Mouse (Mus musculus): ENCODE results near the gene Rufy2. TPM values are rescaled to one million over a fixed set of nuclear protein-coding genes. Genes with fewer than 3 reads are reported as not detected.

Gene Rufy2
- total and polyA plus RNA-seq, 3 experiments = 4.9 to 6.8 (median 5.8) TPM

DNA sequence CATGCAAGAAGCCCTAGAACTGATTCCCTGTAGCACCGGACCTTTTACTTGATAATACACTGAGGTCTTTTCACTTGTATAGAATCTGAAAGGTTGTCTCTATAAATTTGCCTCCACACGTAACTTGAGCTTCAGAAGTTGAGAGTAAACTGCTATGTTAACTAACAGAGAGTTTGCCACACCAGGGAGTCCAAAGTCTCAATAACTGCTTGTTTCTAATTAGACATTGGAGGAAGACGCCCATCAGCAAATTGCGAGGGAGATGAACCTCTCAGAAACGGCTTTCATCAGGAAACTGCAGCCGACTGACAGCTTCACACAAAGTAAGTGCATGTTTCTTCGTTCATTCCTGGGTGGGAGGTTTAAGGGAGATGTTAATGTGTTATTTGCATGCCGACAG is 85.5 kb downstream of the Rufy2 start:
- H3K4me3 ChIP-seq (replicated peaks in 1 of 3; ENCODE audit: low read depth in 2 of 3, low read length in 2 of 3, poor library complexity in 1 of 3) = no peak overlapping the region
- no peaks in the 10 kb centered on the region for H3K79me2 ChIP-seq (replicated peaks; ENCODE audit: control insufficient read depth, extremely low read depth, insufficient read depth, poor library complexity, severe bottlenecking)
- no peak overlapping the region for H3K4me2 ChIP-seq (ENCODE audit: insufficient read depth, low read depth, poor library complexity, severe bottlenecking)
- no peak overlapping the region for H3K9ac ChIP-seq (ENCODE audit: insufficient read depth, low read depth)
- peaks cover 4% of the 10 kb centered on the region for H3K9me3 ChIP-seq (replicated peaks; ENCODE audit: low read length)
- TF ChIP-seq USF1 (IDR thresholded peaks at IDR 0.05; ENCODE audit: low read depth, low read length) (no peak), NELFE (IDR thresholded peaks at IDR 0.05; ENCODE audit: low read depth, low read length) (no peak), ETS1 (conservative IDR thresholded peaks at IDR 0.05; ENCODE audit: low read depth, low read length) (no peak), RCOR1 (conservative IDR thresholded peaks at IDR 0.05; ENCODE audit: low read depth, low read length) (no peak), ZMIZ1 (IDR thresholded peaks at IDR 0.05; ENCODE audit: low read depth, low read length) (no peak), ZC3H11A (IDR thresholded peaks at IDR 0.05; ENCODE audit: low read depth, low read length) (no peak), JUND (conservative IDR thresholded peaks at IDR 0.05; ENCODE audit: low read depth, low read length) (no peak), USF2 (conservative IDR thresholded peaks at IDR 0.05; ENCODE audit: low read depth, low read length) (no peak), ELF1 (IDR thresholded peaks at IDR 0.05; ENCODE audit: low read depth, low read length) (no peak), TBP (conservative IDR thresholded peaks at IDR 0.05; ENCODE audit: low read depth, low read length) (no peak), MYC (IDR thresholded peaks at IDR 0.05; ENCODE audit: low read depth, low read length) (no peak)
- H3K27me3 ChIP-seq (replicated peaks) = no peaks in the 10 kb centered on the region
- H3K36me3 ChIP-seq (replicated peaks in 1 of 2; ENCODE audit: control insufficient read depth in 1 of 2, insufficient read depth in 1 of 2, low read length in 1 of 2) = no peaks in the 10 kb centered on the region
- no peak for DNase-seq (ENCODE audit: extremely low read depth)
- H3K27ac ChIP-seq (ENCODE audit: insufficient read depth, low read depth) = no peak overlapping the region
- dilution Hi-C loops (cut with MboI; ENCODE audit: extremely low pct_ligation_motif_present, extremely low pct_unique_long_range_greater_than_20kb, low sequenced_read_pairs) = no loop called here
- peaks cover 0 to 5% of the 10 kb centered on the region in 2 experiments; a peak in 1 of 4 replicates for H3K4me1 ChIP-seq (ENCODE audit: control insufficient read depth in 1 of 2, insufficient read depth in 2 of 2)
- in situ Hi-C loops (cut with MboI; ENCODE audit: low pct_ligation_motif_present, low pct_unique_long_range_greater_than_20kb, low sequenced_read_pairs) = no loop called here

DNA sequence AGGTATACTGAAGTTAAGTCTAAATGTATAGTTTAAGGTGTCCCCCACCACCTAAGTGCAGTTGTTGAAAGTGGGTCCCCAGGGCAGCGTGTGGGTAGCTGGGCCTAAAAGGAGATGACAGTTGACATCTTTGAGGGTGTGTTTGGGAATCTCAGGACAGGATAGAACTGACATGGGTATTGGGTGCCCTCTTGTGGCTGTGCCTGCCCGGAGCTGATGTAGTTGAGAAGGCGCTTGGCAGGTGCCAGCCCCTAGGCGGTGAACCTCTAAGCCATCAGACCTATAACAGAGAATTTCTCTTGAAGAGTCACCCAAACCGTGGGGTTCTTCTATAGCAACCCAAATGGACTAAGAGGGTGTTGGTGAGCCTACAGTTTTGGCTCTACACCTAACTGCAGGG is 86.0 kb downstream of the Rufy2 start:
- Histone ChIP-seq H3K9ac (ENCODE audit: insufficient read depth, low read depth) (no peak overlapping the region), H3K4me2 (ENCODE audit: insufficient read depth, low read depth, poor library complexity, severe bottlenecking) (no peak overlapping the region), H3K4me3 (replicated peaks in 1 of 3; ENCODE audit: low read depth in 2 of 3, low read length in 2 of 3, poor library complexity in 1 of 3) (no peak overlapping the region), H3K79me2 (replicated peaks; ENCODE audit: control insufficient read depth, extremely low read depth, insufficient read depth, poor library complexity, severe bottlenecking) (no peaks in the 10 kb centered on the region), H3K9me3 (replicated peaks; ENCODE audit: low read length) (peaks cover 4% of the 10 kb centered on the region), H3K4me1 (ENCODE audit: control insufficient read depth in 1 of 2, insufficient read depth in 2 of 2) (peaks cover 0 to 5% of the 10 kb centered on the region in 2 experiments; a peak in 1 of 4 replicates), H3K27me3 (replicated peaks) (no peaks in the 10 kb centered on the region), H3K36me3 (replicated peaks in 1 of 2; ENCODE audit: control insufficient read depth in 1 of 2, insufficient read depth in 1 of 2, low read length in 1 of 2) (no peaks in the 10 kb centered on the region), H3K27ac (ENCODE audit: insufficient read depth, low read depth) (no peak overlapping the region)
- dilution Hi-C loops (cut with MboI; ENCODE audit: extremely low pct_ligation_motif_present, extremely low pct_unique_long_range_greater_than_20kb, low sequenced_read_pairs) = no loop called here
- in situ Hi-C loops (cut with MboI; ENCODE audit: low pct_ligation_motif_present, low pct_unique_long_range_greater_than_20kb, low sequenced_read_pairs) = no loop called here
- peak; percentile 71 for DNase-seq (ENCODE audit: extremely low read depth)
- TF ChIP-seq CTCF (conservative IDR thresholded peaks at IDR 0.05 in 1 of 2, IDR thresholded peaks at IDR 0.05 in 1 of 2; ENCODE audit: low read depth in 2 of 2, low read length in 2 of 2) (peak; percentile 37 to 96; a peak in 3 of 4 replicates), IRF4 (IDR thresholded peaks at IDR 0.05; ENCODE audit: low read depth, low read length) (no peak), NRF1 (IDR thresholded peaks at IDR 0.05; ENCODE audit: low read depth, low read length) (0 out of 2 replicates have a peak, but pooled peaks have one; percentile 34), ELF1 (IDR thresholded peaks at IDR 0.05; ENCODE audit: low read depth, low read length) (no peak), EP300 (IDR thresholded peaks at IDR 0.05; ENCODE audit: low read length) (no peak), CHD2 (IDR thresholded peaks at IDR 0.05; ENCODE audit: low read length) (no peak), GABPA (IDR thresholded peaks at IDR 0.05; ENCODE audit: insufficient replicate concordance, low read depth, low read length) (no peak), RCOR1 (conservative IDR thresholded peaks at IDR 0.05; ENCODE audit: low read depth, low read length) (no peak), JUN (IDR thresholded peaks at IDR 0.05; ENCODE audit: insufficient read depth, low read depth, low read length) (no peak), POLR2A (IDR thresholded peaks at IDR 0.05; ENCODE audit: low read depth, low read length) (no peak), NELFE (IDR thresholded peaks at IDR 0.05; ENCODE audit: low read depth, low read length) (peak; percentile 51; the same call in 1 of the 2 replicates), CHD1 (IDR thresholded peaks at IDR 0.05; ENCODE audit: low read depth, low read length) (no peak), SIN3A (IDR thresholded peaks at IDR 0.05; ENCODE audit: low read length) (0 out of 2 replicates have a peak, but pooled peaks have one; percentile 52), PAX5 (IDR thresholded peaks at IDR 0.05; ENCODE audit: low read length) (no peak), USF2 (conservative IDR thresholded peaks at IDR 0.05; ENCODE audit: low read depth, low read length) (no peak), MYC (IDR thresholded peaks at IDR 0.05; ENCODE audit: low read depth, low read length) (no peak), ZNF384 (IDR thresholded peaks at IDR 0.05; ENCODE audit: low read depth, low read length) (no peak), MAZ (IDR thresholded peaks at IDR 0.05; ENCODE audit: low read depth, low read length) (no peak), JUND (conservative IDR thresholded peaks at IDR 0.05; ENCODE audit: low read depth, low read length) (no peak; the same call in 1 of the 2 replicates), ETS1 (conservative IDR thresholded peaks at IDR 0.05; ENCODE audit: low read depth, low read length) (no peak), TCF12 (IDR thresholded peaks at IDR 0.05; ENCODE audit: low read depth, low read length) (peak; percentile 36; the same call in 1 of the 2 replicates), ZC3H11A (IDR thresholded peaks at IDR 0.05; ENCODE audit: low read depth, low read length) (peak; percentile 81), USF1 (IDR thresholded peaks at IDR 0.05; ENCODE audit: low read depth, low read length) (no peak), ZKSCAN1 (IDR thresholded peaks at IDR 0.05; ENCODE audit: borderline replicate concordance, low read depth, low read length) (no peak), MEF2A (IDR thresholded peaks at IDR 0.05; ENCODE audit: borderline replicate concordance, low read depth, low read length) (peak; percentile 44; the same call in 1 of the 2 replicates), SMC3 (IDR thresholded peaks at IDR 0.05; ENCODE audit: low read depth, low read length) (peak; percentile 95), ZMIZ1 (IDR thresholded peaks at IDR 0.05; ENCODE audit: low read depth, low read length) (no peak), E2F4 (IDR thresholded peaks at IDR 0.05; ENCODE audit: insufficient replicate concordance, low read depth, low read length) (no peak), BHLHE40 (IDR thresholded peaks at IDR 0.05; ENCODE audit: low read depth, low read length) (peak; percentile 28; the same call in 1 of the 2 replicates), KAT2A (IDR thresholded peaks at IDR 0.05; ENCODE audit: insufficient replicate concordance, low read length) (no peak)
